Mouse (Mus musculus): Measurements from ENCODE around the gene Kcnh1.

Gene Kcnh1

GRCm38 (mm10) chr1:192268878-192269277 is 78.3 kb downstream of the Kcnh1 start:
- no peak for DNase-seq (ENCODE audit: low read depth, low spot score)

GRCm38 (mm10) chr1:192269911-192270310 is 79.3 kb downstream of the Kcnh1 start:
- DNase-seq (ENCODE audit: low read depth, low spot score) = no peak

GRCm38 (mm10) chr1:192277801-192278385 is 87.3 kb downstream of the Kcnh1 start:
- no peak for DNase-seq (ENCODE audit: low read depth, low spot score)

GRCm38 (mm10) chr1:192284340-192284739 is 93.8 kb downstream of the Kcnh1 start:
- no peak for DNase-seq (ENCODE audit: low read depth, low spot score)

GRCm38 (mm10) chr1:192284950-192285349 is 94.4 kb downstream of the Kcnh1 start:
- DNase-seq (ENCODE audit: low read depth, low spot score) = no peak

GRCm38 (mm10) chr1:192288456-192288855 is 97.9 kb downstream of the Kcnh1 start:
- no peak for DNase-seq (ENCODE audit: low read depth, low spot score)

- no peak for DNase-seq (ENCODE audit: low read depth, low spot score)
Observed at GRCm38 (mm10) chr1:192291286-192291685, 100.7 kb downstream of the Kcnh1 start.

- no peak for DNase-seq (ENCODE audit: low read depth, low spot score)
Observed at GRCm38 (mm10) chr1:192293391-192293790, 102.8 kb downstream of the Kcnh1 start.

GRCm38 (mm10) chr1:192293921-192294320 is 103.3 kb downstream of the Kcnh1 start:
- no peak for DNase-seq (ENCODE audit: low read depth, low spot score)

GRCm38 (mm10) chr1:192295243-192295860 is 104.8 kb downstream of the Kcnh1 start:
- DNase-seq (ENCODE audit: low read depth, low spot score) = no peak

- no peak for DNase-seq (ENCODE audit: low read depth, low spot score)
Observed at GRCm38 (mm10) chr1:192295902-192296301, 105.3 kb downstream of the Kcnh1 start.

- no peak for DNase-seq (ENCODE audit: low read depth, low spot score)
Observed at GRCm38 (mm10) chr1:192297481-192298128, 107.0 kb downstream of the Kcnh1 start.

- no peak for DNase-seq (ENCODE audit: low read depth, low spot score)
Observed at GRCm38 (mm10) chr1:192300417-192300816, 109.8 kb downstream of the Kcnh1 start.

- no peak for DNase-seq (ENCODE audit: low read depth, low spot score)
Observed at GRCm38 (mm10) chr1:192303615-192304014, 113.0 kb downstream of the Kcnh1 start.

- DNase-seq (ENCODE audit: low read depth, low spot score) = no peak
Observed at GRCm38 (mm10) chr1:192305155-192305554, 114.6 kb downstream of the Kcnh1 start.

- DNase-seq (ENCODE audit: low read depth, low spot score) = no peak
Observed at GRCm38 (mm10) chr1:192307055-192307454, 116.5 kb downstream of the Kcnh1 start.

- DNase-seq (ENCODE audit: low read depth, low spot score) = no peak
Observed at GRCm38 (mm10) chr1:192311298-192311697, 120.7 kb downstream of the Kcnh1 start.

GRCm38 (mm10) chr1:192311851-192312438 is 121.4 kb downstream of the Kcnh1 start:
- DNase-seq (ENCODE audit: low read depth, low spot score) = no peak

GRCm38 (mm10) chr1:192312446-192312845 is 121.9 kb downstream of the Kcnh1 start:
- no peak for DNase-seq (ENCODE audit: low read depth, low spot score)

- no peak for DNase-seq (ENCODE audit: low read depth, low spot score)
Observed at GRCm38 (mm10) chr1:192312998-192313397, 122.4 kb downstream of the Kcnh1 start.

GRCm38 (mm10) chr1:192313571-192313972 is 123.0 kb downstream of the Kcnh1 start:
- no peak for DNase-seq (ENCODE audit: low read depth, low spot score)

GRCm38 (mm10) chr1:192314044-192314443 is 123.5 kb downstream of the Kcnh1 start:
- no peak for DNase-seq (ENCODE audit: low read depth, low spot score)

All from A20 (cell line).